Mouse (Mus musculus): ENCODE measurements around the gene Lypd3.

DNA sequence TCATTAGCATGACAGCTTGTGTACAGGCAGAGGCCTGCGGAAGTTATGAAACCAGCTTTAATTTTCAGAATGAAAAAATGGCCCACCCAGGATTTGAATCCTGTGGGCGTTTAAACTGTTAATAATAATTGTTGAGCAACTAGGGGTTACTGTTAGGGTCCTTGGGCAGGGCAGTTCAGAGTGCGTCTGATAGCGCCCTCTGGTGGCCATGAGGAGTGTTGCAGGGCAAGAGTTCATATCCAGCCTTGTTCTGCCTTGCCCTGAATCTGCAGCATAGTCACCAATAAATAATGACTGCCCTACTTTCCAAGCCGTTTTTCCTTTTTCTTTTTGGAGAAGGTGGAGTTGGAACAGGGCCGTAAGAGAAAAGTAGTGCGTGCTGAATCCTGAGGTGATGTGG, 17.3 kb downstream of the Lypd3 start:
- TF ChIP-seq CTCF (IDR thresholded peaks at IDR 0.05; ENCODE audit: extremely low read depth, insufficient read depth, insufficient read length, insufficient replicate concordance) (peak; percentile 91), POLR2A (IDR thresholded peaks at IDR 0.05; ENCODE audit: low read depth, low read length) (no peak)

Data from spleen, adult 2 months (tissue).